Mouse (Mus musculus): ENCODE results near the gene Cldn10.

The Cldn10 gene

DNA sequence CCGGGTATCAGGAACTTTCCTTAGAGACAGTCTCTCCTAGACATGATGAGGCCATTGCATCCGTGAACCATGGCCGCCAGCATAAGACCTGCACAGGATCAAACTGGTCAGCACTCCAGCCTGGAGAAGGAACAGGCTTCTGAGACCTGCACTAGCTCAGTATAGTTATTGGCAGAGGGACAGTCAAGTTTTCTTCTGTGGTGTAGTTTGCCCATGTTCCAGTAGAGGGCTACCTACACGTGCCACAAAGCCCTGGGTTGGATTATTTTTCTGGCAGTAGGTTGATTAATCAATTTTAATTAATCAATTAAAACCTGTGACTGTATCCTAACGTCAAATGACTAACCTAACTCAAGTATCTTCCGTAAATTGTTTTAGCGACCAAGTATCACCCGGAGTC is 131.3 kb downstream of the Cldn10 start:
- peak; percentile 55 for DNase-seq

GRCm38 (mm10) chr14:118920654-118921053 is 132.9 kb downstream of the Cldn10 start:
- no peak for DNase-seq

DNA sequence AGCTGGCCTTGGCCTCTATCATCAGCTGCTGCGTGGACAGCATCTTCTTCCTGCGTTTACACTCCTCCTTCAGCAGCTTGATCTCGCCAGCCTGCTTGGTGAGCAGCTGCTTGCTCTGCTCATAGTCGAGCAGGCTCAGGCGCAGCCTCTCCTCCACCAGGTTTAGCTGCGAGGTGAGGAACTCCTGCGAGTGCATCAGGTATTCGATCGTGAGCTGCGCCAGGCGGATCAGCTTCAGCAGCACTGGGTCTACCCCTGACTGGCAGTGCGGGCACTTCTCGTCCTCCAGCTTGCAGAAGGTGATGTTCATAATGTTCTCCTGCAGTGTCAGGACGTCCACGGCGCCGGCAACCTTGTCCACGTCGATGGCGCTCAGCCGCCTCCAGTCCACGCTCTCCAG is 134.5 kb downstream of the Cldn10 start:
- DNase-seq = no peak

DNA sequence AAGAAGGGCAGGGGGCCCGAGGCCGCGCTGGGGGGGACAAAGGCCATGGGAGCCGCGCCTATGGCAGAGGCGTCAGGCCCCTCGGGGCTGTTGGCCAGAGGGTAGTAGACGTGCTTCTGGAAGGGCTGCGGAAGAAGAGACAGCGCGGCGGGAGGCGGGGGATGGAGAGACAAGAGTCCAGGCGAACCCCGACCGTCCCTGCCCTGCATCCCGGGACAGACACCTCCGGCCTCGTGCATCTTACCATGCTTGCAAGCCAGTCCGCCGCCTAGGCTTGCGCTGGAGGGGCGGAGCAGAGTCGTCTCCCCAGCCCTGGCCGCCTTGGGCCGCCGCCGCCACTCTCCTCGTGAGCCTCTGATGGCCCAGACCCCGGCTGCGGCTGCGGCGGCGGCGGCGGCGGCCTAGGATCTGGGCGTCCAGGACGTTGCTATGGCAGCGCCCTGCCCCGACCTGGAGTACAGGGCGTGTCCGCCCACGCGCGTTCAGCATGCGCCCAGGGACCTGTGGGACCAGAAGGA is 135.0 kb downstream of the Cldn10 start:
- peak; percentile 53 for DNase-seq
